Mouse (Mus musculus): ENCODE data around the gene Cdh4.

DNA sequence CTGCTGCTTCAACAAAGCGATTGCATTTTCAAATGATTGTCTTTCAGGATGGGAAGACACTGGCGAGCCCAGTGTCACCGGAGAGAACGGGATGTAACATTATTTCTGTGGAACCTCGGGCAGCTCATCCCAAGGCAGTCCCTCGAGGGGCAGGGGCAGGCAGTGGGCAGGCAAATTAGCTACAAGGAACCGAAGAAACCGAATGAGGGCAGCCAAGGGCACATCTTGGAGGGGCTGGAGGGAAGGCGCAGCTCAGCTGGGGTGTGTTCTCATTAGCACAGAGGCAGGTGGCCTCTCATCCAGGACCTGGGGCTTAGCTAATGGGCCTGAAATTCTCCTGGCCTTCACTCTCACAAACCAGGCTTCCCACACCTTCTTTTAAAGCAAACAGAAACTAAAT lies 407.5 kb downstream of the Cdh4 start:
- TF ChIP-seq EP300 (IDR thresholded peaks at IDR 0.05; ENCODE audit: low read depth): no peak
- TF ChIP-seq CTCF (IDR thresholded peaks at IDR 0.05; ENCODE audit: low read depth): no peak

All from heart, postnatal 0 days (tissue).